Mouse (Mus musculus): ENCODE measurements around the gene Gm20824.
"Not testable (repeated sequence)": the region's sequence is repeated elsewhere in the genome, so short reads cannot be mapped to it uniquely, and the experiment has no call there.

Gm20824 gene

DNA sequence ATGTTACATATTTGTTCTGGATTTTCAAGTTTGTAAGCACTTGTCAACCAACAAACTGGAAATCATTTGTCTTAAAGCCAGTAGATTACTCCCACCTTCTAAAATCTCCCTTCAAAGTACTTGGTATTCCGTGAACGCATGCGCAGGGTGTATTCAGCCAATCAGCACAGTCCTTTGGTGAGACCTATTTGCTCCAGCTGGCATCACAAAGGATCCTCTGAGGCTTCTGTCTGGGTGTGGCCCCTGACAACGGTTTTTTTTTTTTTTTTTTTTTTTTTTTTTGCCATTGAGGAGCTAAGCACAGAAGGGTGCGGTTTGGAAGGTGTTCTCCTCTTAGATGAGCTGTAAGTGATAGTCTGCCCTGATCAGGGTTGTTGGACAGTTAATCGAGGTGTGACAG is at the start of gene Gm20824:
TSS of gene Gm20824 (plus strand) at position 301 of the 400 bp plus-strand sequence.
- DNase-seq = not testable (repeated sequence)

Measured in kidney, postnatal 14 days (tissue).